Mouse (Mus musculus): ENCODE data around the gene Atad5.
"Not testable (repeated sequence)": the region's sequence is repeated elsewhere in the genome, so short reads cannot be mapped to it uniquely, and the experiment has no call there.

Atad5 gene

GRCm38 (mm10) chr11:80183054-80183704 lies 94.0 kb downstream of the Atad5 start:
- DNase-seq (ENCODE audit: low spot score) = not testable (repeated sequence)

- DNase-seq (ENCODE audit: low spot score) = peak; percentile 92
Measured at GRCm38 (mm10) chr11:80183705-80184255, 94.6 kb downstream of the Atad5 start, which contains the start of gene Rnf135. Gene Rnf135, plus strand, starts transcription at chr11:80183851.

DNA sequence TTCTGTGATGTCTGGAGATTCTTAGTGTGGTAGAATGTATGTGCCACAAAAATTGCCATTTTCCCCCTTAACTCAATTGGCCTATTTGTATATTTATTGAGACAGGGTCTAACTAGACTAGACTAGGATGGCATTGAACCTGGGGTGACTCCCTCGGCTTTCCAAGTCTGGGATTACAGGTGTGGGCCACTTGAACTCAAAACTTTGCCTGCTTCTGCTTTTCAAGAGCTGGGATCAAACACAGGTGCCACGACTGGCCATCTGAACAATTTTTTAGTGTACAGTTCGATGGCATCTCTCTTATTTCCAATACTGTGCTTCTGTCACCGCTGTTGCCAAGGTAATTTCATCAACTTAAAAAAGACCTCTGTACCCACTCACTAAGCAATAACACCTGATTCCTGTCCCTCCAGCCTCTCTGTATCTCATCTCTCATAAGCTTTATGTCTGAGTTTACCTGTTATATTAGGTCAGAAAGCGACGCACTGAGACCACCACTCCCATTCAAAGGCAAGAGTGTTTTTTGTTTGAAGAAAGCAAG lies 95.4 kb downstream of the Atad5 start:
- DNase-seq (ENCODE audit: low spot score) = no peak
